Comparison of ENCODE assay signal across 29 mouse cellular contexts in genomic region chr4:120878728-120879127, GRCm38 (mm10). TPM values are rescaled to one million over a fixed set of nuclear protein-coding genes. Genes with fewer than 3 reads are reported as not detected.
DNase-seq lines count a peak whose midpoint lies in the region; ATAC-seq lines count a peak whose summit lies in the region.
"Had no signal": no experiment of that assay in that cellular context is flagged by ENCODE, and none has a peak within 500 bp of the region (broad histone marks: within the 10 kb centered on the region; RNA-seq: fewer than 3 reads in every experiment).

No protein-coding gene starts in this region.

- intact Hi-C loops in left cerebral cortex, postnatal 4 days (cut with DNase I), result no loop called here

- H3K27me3 ChIP-seq in embryonic facial prominence, embryonic 14.5 days (replicated peaks; ENCODE audit: control insufficient read depth, insufficient read depth, low read length), result no peaks in the 10 kb centered on the region
- no peaks in the 10 kb centered on the region for H3K27me3 ChIP-seq in embryonic facial prominence, embryonic 10.5 days (replicated peaks; ENCODE audit: low read depth, poor library complexity, severe bottlenecking)
- H3K27me3 ChIP-seq: embryonic facial prominence, embryonic 12.5 days; forebrain, embryonic 15.5 days; hindbrain, embryonic 15.5 days; limb, embryonic 15.5 days; liver, embryonic 15.5 days; lung, embryonic 15.5 days; neural tube, embryonic 13.5 days had no signal

- H3K27ac ChIP-seq in embryonic facial prominence, embryonic 14.5 days (replicated peaks; ENCODE audit: low read depth, low read length), result no peak overlapping the region
- no peak overlapping the region for H3K27ac ChIP-seq in embryonic facial prominence, embryonic 10.5 days (replicated peaks)
- H3K27ac ChIP-seq: embryonic facial prominence, embryonic 12.5 days; forebrain, embryonic 15.5 days; gastrocnemius, adult 2 months; heart, embryonic 15.5 days; hindbrain, embryonic 15.5 days; kidney, postnatal 0 days; limb, embryonic 15.5 days; liver, embryonic 15.5 days; lung, embryonic 15.5 days; neural tube, embryonic 13.5 days had no signal

- no peak overlapping the region for H3K4me2 ChIP-seq in embryonic facial prominence, embryonic 14.5 days (ENCODE audit: low read depth, low read length)
- H3K4me2 ChIP-seq: embryonic facial prominence, embryonic 12.5 days; forebrain, embryonic 15.5 days; heart, embryonic 15.5 days; hindbrain, embryonic 15.5 days; limb, embryonic 15.5 days; liver, embryonic 15.5 days; lung, embryonic 15.5 days; neural tube, embryonic 13.5 days had no signal

- ATAC-seq in embryonic facial prominence, embryonic 14.5 days (ENCODE audit: low read depth), result 0 out of 2 replicates have a peak, but pooled peaks have one; percentile 10
- ATAC-seq: CD4-positive, CD25-positive, alpha-beta regulatory T cell, adult 4 months; forebrain, embryonic 15.5 days; midbrain, embryonic 16.5 days had no signal

- no peaks in the 10 kb centered on the region for H3K9me3 ChIP-seq in embryonic facial prominence, embryonic 14.5 days (ENCODE audit: control insufficient read depth, low read length)
- H3K9me3 ChIP-seq in embryonic facial prominence, embryonic 10.5 days, result no peaks in the 10 kb centered on the region
- H3K9me3 ChIP-seq: embryonic facial prominence, embryonic 12.5 days; forebrain, embryonic 15.5 days; heart, embryonic 15.5 days; hindbrain, embryonic 15.5 days; limb, embryonic 15.5 days; liver, embryonic 15.5 days; lung, embryonic 15.5 days; neural tube, embryonic 13.5 days had no signal

- H3K36me3 ChIP-seq in embryonic facial prominence, embryonic 14.5 days (ENCODE audit: control insufficient read depth, insufficient read depth, low read length), result no peaks in the 10 kb centered on the region
- H3K36me3 ChIP-seq in embryonic facial prominence, embryonic 10.5 days (replicated peaks), result no peaks in the 10 kb centered on the region
- H3K36me3 ChIP-seq: embryonic facial prominence, embryonic 12.5 days; forebrain, embryonic 15.5 days; heart, embryonic 15.5 days; hindbrain, embryonic 15.5 days; limb, embryonic 15.5 days; liver, embryonic 15.5 days; lung, embryonic 15.5 days; neural tube, embryonic 13.5 days had no signal

- H3K9ac ChIP-seq in embryonic facial prominence, embryonic 14.5 days (ENCODE audit: low read depth, low read length), result no peak overlapping the region
- H3K9ac ChIP-seq: embryonic facial prominence, embryonic 12.5 days; forebrain, embryonic 15.5 days; heart, embryonic 15.5 days; hindbrain, embryonic 15.5 days; limb, embryonic 15.5 days; liver, embryonic 15.5 days; lung, embryonic 15.5 days; neural tube, embryonic 13.5 days had no signal

- H3K4me1 ChIP-seq in embryonic facial prominence, embryonic 14.5 days (ENCODE audit: control insufficient read depth, insufficient read depth, low read length), result no peaks in the 10 kb centered on the region; the same call in 1 of the 2 replicates
- H3K4me1 ChIP-seq in embryonic facial prominence, embryonic 10.5 days, result peaks cover 19% of the 10 kb centered on the region
- H3K4me1 ChIP-seq: heart, embryonic 15.5 days; liver, embryonic 15.5 days; lung, embryonic 15.5 days had no signal

- H3K4me3 ChIP-seq in embryonic facial prominence, embryonic 14.5 days (ENCODE audit: low read depth, low read length), result no peak overlapping the region
- no peak overlapping the region for H3K4me3 ChIP-seq in embryonic facial prominence, embryonic 10.5 days
- H3K4me3 ChIP-seq: embryonic facial prominence, embryonic 12.5 days; erythroblast, embryonic 14.5 days; forebrain, embryonic 15.5 days; gastrocnemius, adult 2 months; heart, embryonic 15.5 days; hindbrain, embryonic 15.5 days; limb, embryonic 15.5 days; liver, embryonic 15.5 days; lung, embryonic 15.5 days; myocyte; neural tube, embryonic 13.5 days had no signal

- WGBS in embryonic facial prominence, embryonic 14.5 days, result 39% methylated on average over 3 of the region's 3 CpGs
- WGBS in embryonic facial prominence, embryonic 10.5 days, result 85% methylated on average over 3 of the region's 3 CpGs

- peak; percentile 12 for DNase-seq in embryonic facial prominence, embryonic 14.5 days (ENCODE audit: low spot score)
- DNase-seq in embryonic facial prominence, embryonic 10.5 days (ENCODE audit: low spot score), result no peak
- DNase-seq in layer of hippocampus, adult 11-12 months (ENCODE audit: low spot score), result peak; percentile 16
- DNase-seq in layer of hippocampus, postnatal 25 days (ENCODE audit: extremely low spot score in 1 of 2, low spot score in 1 of 2), result no peak
- DNase-seq in brain, adult 2 months (ENCODE audit: low read depth, low spot score), result peak; percentile 86
- peak; percentile 50 for DNase-seq in left cerebral cortex, postnatal 4 days
- DNase-seq in yolk sac, embryonic 10.5 days (ENCODE audit: low spot score), result no peak
- DNase-seq in thymus, postnatal 25 days, result no peak
- DNase-seq: adrenal gland, postnatal 14 days; cerebellum, adult 9-11 months; gastrocnemius, adult 2 months; heart, postnatal 36 days; kidney, adult 2 months; lung, postnatal 4 days; thymus, postnatal 36 days had no signal

RNA-seq across cellular contexts. Expression of gene Rims3, which starts 24.1 kb away (rescaled TPM):
- 3.4 and 3.9 TPM in 2 replicates for polyA plus RNA-seq in embryonic facial prominence, embryonic 14.5 days (2014; fragmentation: Nextera tagmentation; extraction: Ambion mirVana)
- polyA plus RNA-seq in embryonic facial prominence, embryonic 10.5 days (2016; fragmentation: Nextera tagmentation; extraction: Ambion mirVana), result 1.8 and 2.4 TPM in 2 replicates
- total RNA-seq in layer of hippocampus, postnatal 25 days (2021), result 10 to 100 TPM; 24.2 to 30.6 TPM
- total RNA-seq in left cerebral cortex, postnatal 4 days (2021), result 10 to 100 TPM; 74.4 to 75.8 TPM
- total RNA-seq: megakaryocyte-erythroid progenitor cell, adult 5-6 weeks had no signal

RNA-seq across cellular contexts. Expression of gene Exo5, which starts 46.1 kb away (rescaled TPM):
- 16.7 and 22.2 TPM in 2 replicates for polyA plus RNA-seq in embryonic facial prominence, embryonic 14.5 days (2014; fragmentation: Nextera tagmentation; extraction: Ambion mirVana)
- 36.0 and 41.5 TPM in 2 replicates for polyA plus RNA-seq in embryonic facial prominence, embryonic 10.5 days (2016; fragmentation: Nextera tagmentation; extraction: Ambion mirVana)
- total RNA-seq in layer of hippocampus, postnatal 25 days (2021), result 10 to 100 TPM; 13.1 to 14.1 TPM
- total RNA-seq in left cerebral cortex, postnatal 4 days (2021), result 10 to 100 TPM; 20.3 to 23.0 TPM

RNA-seq across cellular contexts. Expression of gene Nfyc, which starts 47.4 kb away (rescaled TPM):
- polyA plus RNA-seq in embryonic facial prominence, embryonic 14.5 days (2014; fragmentation: Nextera tagmentation; extraction: Ambion mirVana), result 90.5 and 101 TPM in 2 replicates
- 126 and 128 TPM in 2 replicates for polyA plus RNA-seq in embryonic facial prominence, embryonic 10.5 days (2016; fragmentation: Nextera tagmentation; extraction: Ambion mirVana)
- total RNA-seq in layer of hippocampus, postnatal 25 days (2021), result 10 to 100 TPM; 48.7 to 49.1 TPM
- total RNA-seq in left cerebral cortex, postnatal 4 days (2021), result 10 to 100 TPM; 43.1 to 55.8 TPM

Comparison
In these comparisons a context has a peak if more than half of its experiments do, and no peak if none do; other contexts are left out.
1. DNase-seq: peak in embryonic facial prominence, embryonic 14.5 days (single experiment), layer of hippocampus, adult 11-12 months (single experiment), brain, adult 2 months (single experiment) and left cerebral cortex, postnatal 4 days (single experiment); none in embryonic facial prominence, embryonic 10.5 days (single experiment), layer of hippocampus, postnatal 25 days (0 of 2), yolk sac, embryonic 10.5 days (single experiment) and thymus, postnatal 25 days (single experiment).